Mouse (Mus musculus) heart, postnatal 0 days (tissue): ENCODE measurements at regions not wholly inside any gene's neighbourhood (a gene's known extent, or its start where the extent isn't known, plus 50 kb on each side); places are given as distances from the start of the nearest gene placed in this dataset.
A peak's percentile ranks its signal among the peaks of the same experiment; 100 is the strongest.

Experiments
- ATAC-seq: fragments of 200-750 bp; cut with Nextera tagmentation; 2 replicates; pipeline ENCODE4 v1.8.0; 2017; ENCODE audit warnings: low read depth, moderate number of reproducible peaks, moderate library complexity; ENCODE audit not compliant: insufficient read depth
- DNase-seq: peaks from one replicate; pipeline ENCODE4 v3.0.0-alpha.2; 2016; ENCODE audit warnings: low spot score
- H3K27ac ChIP-seq: fragments of 300-500 bp; sonication (generic); 2 replicates; pipeline ENCODE4 v1.5.1; 2014; ENCODE audit warnings: low read depth, mild to moderate bottlenecking
- H3K27me3 ChIP-seq: fragments of 300-500 bp; sonication (generic); 2 replicates; pipeline ENCODE4 v1.6.1; 2014; ENCODE audit warnings: low read length, mixed read lengths; ENCODE audit not compliant: control insufficient read depth, insufficient read depth
- H3K36me3 ChIP-seq: fragments of 300-500 bp; sonication (generic); replicated peaks from 2 replicates; pipeline ENCODE4 v1.6.1; 2014; ENCODE audit warnings: low read length, mixed read lengths; ENCODE audit not compliant: control insufficient read depth, insufficient read depth
- H3K4me1 ChIP-seq: fragments of 300-500 bp; sonication (generic); 2 replicates; pipeline ENCODE4 v1.6.1; 2014; ENCODE audit warnings: antibody characterized with exemption; ENCODE audit not compliant: control insufficient read depth, insufficient read depth
- H3K4me2 ChIP-seq: fragments of 300-500 bp; sonication (generic); 2 replicates; pipeline ENCODE4 v1.6.1; 2014; ENCODE audit warnings: low read depth, mild to moderate bottlenecking, low read length, moderate library complexity
- H3K4me3 ChIP-seq: fragments of 300-500 bp; sonication (generic); 2 replicates; pipeline ENCODE4 v1.5.1; 2014; ENCODE audit warnings: low read depth, low read length
- H3K9ac ChIP-seq: fragments of 300-500 bp; sonication (generic); replicated peaks from 2 replicates; pipeline ENCODE4 v1.6.1; 2014; ENCODE audit warnings: low read depth, low read length, mixed read lengths
- H3K9me3 ChIP-seq: fragments of 300-500 bp; sonication (generic); replicated peaks from 2 replicates; pipeline ENCODE4 v1.6.1; 2016; ENCODE audit warnings: low read length; ENCODE audit not compliant: control insufficient read depth
- CTCF ChIP-seq: IDR thresholded peaks from 2 replicates; pipeline ENCODE4 v1.5.1; 2016; ENCODE audit warnings: antibody characterized with exemption, control low read depth, low read depth
- EP300 ChIP-seq: IDR thresholded peaks from 2 replicates; pipeline ENCODE4 v1.6.1; 2016; ENCODE audit warnings: antibody characterized with exemption, low read depth
- WGBS: fragments of 180-500 bp; shearing (Covaris S2); extraction: QIAGEN DNeasy Blood & Tissue Kit; methylation state at CpG from one replicate; pipeline ENCODE4 v1.1.7; 2014; 5-methylcytosine and 5-hydroxymethylcytosine counted together

DNA sequence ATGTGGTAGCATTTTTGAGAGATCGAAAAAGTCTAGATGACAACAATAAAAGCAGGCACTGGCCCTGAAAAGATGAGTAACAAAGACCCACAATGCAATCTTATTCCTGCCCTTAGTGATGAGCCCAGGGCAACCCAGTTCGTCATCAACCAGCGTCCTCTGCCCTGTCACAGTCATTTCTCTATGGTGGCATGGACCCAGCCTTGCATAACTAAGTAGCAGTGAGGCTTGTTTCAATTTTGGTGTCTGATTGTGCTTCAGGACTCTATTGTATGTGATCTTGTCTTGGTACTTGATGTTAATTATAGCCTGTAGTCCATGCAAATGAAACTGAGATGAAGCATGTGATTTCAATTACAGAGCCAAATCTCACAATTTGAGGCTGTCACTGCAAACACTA lies 412.3 kb upstream of the Negr1 start:
- DNase-seq: no peak

DNA sequence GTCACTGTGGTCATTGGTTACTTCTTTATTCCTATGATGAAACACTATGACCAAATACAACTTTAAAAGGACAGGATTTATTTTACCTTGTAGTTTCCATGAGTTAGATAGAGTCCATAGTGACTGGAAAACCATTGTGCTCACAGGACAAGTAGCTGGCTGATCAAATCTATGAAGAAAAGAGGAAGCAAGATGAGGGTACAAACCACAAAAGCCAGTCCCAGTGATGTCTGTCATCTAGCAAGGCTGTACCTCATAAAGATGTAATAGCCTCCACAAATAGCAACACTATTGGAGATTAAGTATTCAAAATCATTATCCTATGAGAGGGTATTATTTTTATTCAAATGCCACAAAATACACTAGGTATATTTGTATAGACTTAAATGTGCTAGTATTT lies 391.5 kb upstream of the Negr1 start:
- Histone ChIP-seq H3K4me2 (no peak overlapping the region), H3K4me3 (no peak overlapping the region), H3K4me1 (no peaks in the 10 kb centered on the region), H3K9me3 (no peaks in the 10 kb centered on the region), H3K36me3 (no peaks in the 10 kb centered on the region), H3K9ac (no peak overlapping the region), H3K27ac (no peak overlapping the region), H3K27me3 (no peaks in the 10 kb centered on the region)
- ATAC-seq (no peak), DNase-seq (no peak)
- no peak for TF ChIP-seq CTCF
- no peak for TF ChIP-seq EP300

More for the DNA sequence above, 412.3 kb upstream of the Negr1 start:
- Histone ChIP-seq H3K9ac (no peak overlapping the region), H3K4me3 (no peak overlapping the region), H3K9me3 (no peaks in the 10 kb centered on the region), H3K4me1 (no peaks in the 10 kb centered on the region), H3K27ac (no peak overlapping the region), H3K4me2 (no peak overlapping the region), H3K36me3 (no peaks in the 10 kb centered on the region), H3K27me3 (no peaks in the 10 kb centered on the region)
- no peak for TF ChIP-seq CTCF
- TF ChIP-seq EP300: no peak
- ATAC-seq: no peak
- 91% methylated on average over 3 of the region's 3 CpGs for WGBS

DNA sequence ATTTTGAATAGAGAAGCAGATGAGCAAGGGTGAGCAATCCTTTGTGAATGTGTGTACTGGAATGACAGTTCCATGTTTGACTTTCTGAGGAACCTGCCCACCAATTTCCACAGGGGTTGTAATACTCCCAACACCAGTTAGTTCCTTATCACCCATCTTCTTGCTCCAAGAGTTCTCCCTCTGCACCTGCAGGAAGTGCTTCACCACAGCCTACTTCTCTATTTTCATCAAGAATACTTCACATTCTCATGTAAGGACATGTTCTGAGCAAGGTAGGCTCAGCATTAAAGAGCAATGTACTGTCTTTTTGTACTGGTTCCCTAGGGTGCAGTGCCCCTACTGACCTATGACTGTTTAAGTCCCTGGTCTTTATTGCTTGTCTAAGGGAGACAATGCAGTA lies 362.9 kb upstream of the Negr1 start:
- Histone ChIP-seq H3K9me3 (no peaks in the 10 kb centered on the region), H3K4me1 (no peaks in the 10 kb centered on the region), H3K9ac (no peak overlapping the region), H3K27me3 (no peaks in the 10 kb centered on the region), H3K36me3 (no peaks in the 10 kb centered on the region), H3K4me2 (no peak overlapping the region), H3K27ac (no peak overlapping the region), H3K4me3 (no peak overlapping the region)
- ATAC-seq (no peak), DNase-seq (no peak)
- TF ChIP-seq EP300 (no peak), CTCF (no peak)

DNA sequence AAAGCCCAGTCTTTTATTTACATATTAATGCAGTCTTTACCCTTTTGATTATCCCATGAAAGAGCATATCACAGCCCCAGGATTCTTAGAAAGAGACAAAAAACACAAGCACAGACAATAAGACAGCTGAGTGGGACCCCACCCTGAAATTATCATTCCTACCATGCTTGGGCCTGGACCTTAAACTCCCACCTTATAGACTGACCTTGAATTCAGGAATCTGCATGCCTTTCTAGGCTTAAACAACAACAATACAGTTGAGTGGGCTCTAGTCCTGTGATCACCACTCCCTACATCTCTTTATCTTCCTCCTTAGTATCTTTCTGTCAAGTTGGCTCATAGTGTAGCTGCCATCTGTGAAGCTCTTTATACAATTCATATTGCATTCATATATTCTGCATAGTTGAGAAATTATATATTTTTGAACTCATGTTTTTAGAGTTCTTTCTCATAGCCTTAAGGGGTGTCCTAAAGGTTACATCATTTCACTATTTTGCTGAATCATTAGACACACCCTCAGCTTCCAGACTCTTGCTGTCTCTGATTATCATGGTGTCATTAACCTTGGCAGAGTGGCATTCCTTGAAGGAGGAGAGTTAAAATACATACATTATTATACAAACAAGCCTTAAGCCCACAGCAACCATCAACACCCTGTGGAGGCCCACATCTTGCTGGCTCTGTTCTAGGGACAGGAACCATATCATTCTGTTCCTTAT lies 361.7 kb upstream of the Negr1 start:
- Histone ChIP-seq H3K9ac (no peak overlapping the region), H3K4me3 (no peak overlapping the region), H3K27ac (no peak overlapping the region), H3K36me3 (no peaks in the 10 kb centered on the region), H3K4me2 (no peak overlapping the region), H3K27me3 (no peaks in the 10 kb centered on the region), H3K9me3 (no peaks in the 10 kb centered on the region), H3K4me1 (no peaks in the 10 kb centered on the region)
- TF ChIP-seq CTCF (no peak), EP300 (no peak)
- DNase-seq (no peak), ATAC-seq (no peak)

DNA sequence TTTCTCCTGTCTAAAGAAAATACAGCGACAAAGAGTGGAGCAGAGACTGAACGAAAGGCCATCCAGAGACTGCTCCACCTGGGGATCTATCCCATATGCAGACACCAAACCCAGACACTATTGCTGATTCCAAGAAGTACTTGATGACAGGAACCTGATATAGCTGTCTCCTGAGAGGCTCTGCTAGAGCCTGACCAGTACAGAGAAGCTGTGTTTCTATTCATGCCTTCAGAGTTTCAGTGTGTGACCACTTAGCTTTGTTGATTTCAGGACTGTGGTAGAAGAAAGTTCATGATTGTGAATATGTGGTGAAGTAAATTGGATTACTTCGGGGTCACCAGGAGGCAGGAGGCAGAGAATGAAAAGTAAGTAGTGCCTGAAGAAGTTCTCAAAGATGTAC lies 356.3 kb upstream of the Negr1 start:
- 34% methylated on average over 3 of the region's 3 CpGs for WGBS
- H3K36me3 ChIP-seq: no peaks in the 10 kb centered on the region
- H3K4me3 ChIP-seq: no peak overlapping the region
- ATAC-seq (no peak), DNase-seq (peak; percentile 12)
- 0 out of 2 replicates have a peak, but pooled peaks cover 3% of the 10 kb centered on the region for H3K4me1 ChIP-seq
- H3K9ac ChIP-seq: no peak overlapping the region
- TF ChIP-seq CTCF (no peak), EP300 (no peak)
- H3K27ac ChIP-seq: no peak overlapping the region
- no peak overlapping the region for H3K4me2 ChIP-seq
- no peaks in the 10 kb centered on the region for H3K9me3 ChIP-seq
- H3K27me3 ChIP-seq: no peaks in the 10 kb centered on the region

DNA sequence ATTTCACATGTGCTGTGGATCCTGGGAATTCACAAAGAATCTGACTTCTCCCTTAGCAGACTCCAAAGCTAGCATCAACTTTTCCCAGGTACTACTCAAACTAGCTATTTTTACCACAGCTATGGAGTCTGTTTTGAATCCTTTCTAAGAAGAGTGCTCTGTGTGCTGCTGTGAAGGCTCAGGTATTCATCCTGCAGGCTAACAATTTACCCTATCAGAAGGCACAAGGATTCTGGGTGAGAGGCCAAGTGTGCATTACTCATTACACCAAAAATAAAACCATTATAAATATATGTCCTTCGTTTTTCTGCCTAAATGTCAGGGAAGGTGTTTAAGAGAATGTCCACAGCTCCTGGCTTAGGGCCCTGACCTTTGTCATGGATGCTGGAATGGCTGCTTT lies 353.2 kb upstream of the Negr1 start:
- ATAC-seq (peak; percentile 86), DNase-seq (peak; percentile 50)
- Histone ChIP-seq H3K4me2 (no peak overlapping the region), H3K27ac (peak overlapping the region; percentile 44; the same call in 1 of the 2 replicates), H3K9ac (no peak overlapping the region), H3K9me3 (no peaks in the 10 kb centered on the region), H3K36me3 (no peaks in the 10 kb centered on the region), H3K4me1 (0 out of 2 replicates have a peak, but pooled peaks cover 3% of the 10 kb centered on the region), H3K4me3 (no peak overlapping the region), H3K27me3 (no peaks in the 10 kb centered on the region)
- no peak for TF ChIP-seq EP300
- no peak for TF ChIP-seq CTCF
- 11% methylated on average over 1 of the region's 1 CpGs for WGBS
